Mouse (Mus musculus): ENCODE measurements at regions not wholly inside any gene's neighbourhood (a gene's known extent, or its start where the extent isn't known, plus 50 kb on each side); places are given as distances from the start of the nearest gene placed in this dataset.

DNA sequence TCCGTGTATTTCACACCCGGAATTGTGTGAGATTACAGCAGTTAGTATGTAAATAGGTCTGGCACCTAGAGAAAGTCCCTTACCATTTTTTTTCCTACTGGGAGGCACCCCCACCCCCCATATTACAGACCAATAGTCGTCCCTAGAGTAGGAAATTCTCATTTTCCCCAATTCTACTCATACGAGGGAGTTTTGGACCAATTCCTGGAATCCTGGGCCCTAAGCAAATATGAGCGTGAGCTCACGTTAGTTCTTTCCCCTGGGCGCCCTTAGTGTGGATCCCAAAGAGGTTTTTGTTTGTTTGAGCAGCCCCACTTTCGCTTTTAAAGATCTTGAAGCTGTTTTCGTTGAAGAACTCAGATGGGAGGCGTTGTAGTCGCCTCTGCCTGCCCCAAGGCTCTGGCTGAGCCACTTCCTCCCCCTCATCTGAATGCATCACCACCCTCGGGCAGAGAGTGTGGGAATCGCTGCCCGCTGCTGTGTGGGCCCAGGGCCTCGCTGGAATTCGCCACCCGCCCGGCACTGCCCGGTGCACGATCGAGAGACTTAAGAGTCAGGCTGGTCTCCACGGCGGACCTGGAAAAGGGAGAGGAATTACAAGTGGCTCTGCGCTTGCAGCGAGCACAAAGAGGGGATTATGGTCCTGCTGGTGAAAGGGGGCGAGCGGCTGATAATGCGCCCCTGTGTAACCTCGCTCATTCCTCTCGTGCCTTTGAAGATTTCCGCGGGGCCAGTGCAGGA, 80.6 kb upstream of the Akt3 start:
- WGBS, result 6% methylated on average over 32 of the region's 32 CpGs
- no peaks in the 10 kb centered on the region for H3K27me3 ChIP-seq (ENCODE audit: control insufficient read depth, insufficient read depth, low read length)
- peak overlapping the region; percentile 56 for H3K9ac ChIP-seq (ENCODE audit: low read length)
- H3K4me2 ChIP-seq (replicated peaks; ENCODE audit: low read depth), result peak overlapping the region; percentile 83
- H3K36me3 ChIP-seq (ENCODE audit: control insufficient read depth, insufficient read depth, low read length), result no peaks in the 10 kb centered on the region
- H3K27ac ChIP-seq (replicated peaks), result no peak overlapping the region; the same call in 1 of the 2 replicates
- ATAC-seq (ENCODE audit: low FRiP score, low TSS enrichment) (0 out of 2 replicates have a peak, but pooled peaks have one; percentile 18), DNase-seq (ENCODE audit: low spot score) (peak; percentile 63)
- peak overlapping the region; percentile 48 for H3K4me3 ChIP-seq (ENCODE audit: low read depth, low read length)
- TF ChIP-seq EP300 (optimal IDR thresholded peaks at IDR 0.05) (no peak), CTCF (IDR thresholded peaks at IDR 0.05; ENCODE audit: low read depth) (no peak)
- no peaks in the 10 kb centered on the region for H3K9me3 ChIP-seq (ENCODE audit: control insufficient read depth, low read length)
- H3K4me1 ChIP-seq (replicated peaks; ENCODE audit: control insufficient read depth, insufficient read depth), result no peaks in the 10 kb centered on the region

DNA sequence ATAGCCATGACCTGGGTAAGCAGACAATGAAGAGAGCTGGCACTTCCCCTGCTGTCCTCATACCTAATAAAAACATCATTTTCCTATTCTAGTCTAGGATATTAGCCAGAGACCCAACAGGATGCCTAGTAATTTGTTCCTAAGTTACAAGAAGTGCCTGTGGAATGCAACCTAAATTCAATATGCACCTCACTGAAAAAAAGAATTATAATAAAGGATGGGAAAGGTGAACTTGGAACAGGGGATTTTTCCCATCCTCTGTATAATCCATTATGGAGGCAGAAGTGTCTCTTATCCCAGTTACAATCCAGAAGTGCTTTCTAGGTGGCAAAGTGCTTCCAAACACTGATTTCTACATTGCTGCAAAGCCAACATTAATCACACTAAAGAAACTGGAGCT, 79.8 kb upstream of the Akt3 start:
- Histone ChIP-seq H3K4me2 (replicated peaks; ENCODE audit: low read depth) (no peak overlapping the region), H3K4me1 (replicated peaks; ENCODE audit: control insufficient read depth, insufficient read depth) (no peaks in the 10 kb centered on the region), H3K27me3 (ENCODE audit: control insufficient read depth, insufficient read depth, low read length) (no peaks in the 10 kb centered on the region), H3K4me3 (ENCODE audit: low read depth, low read length) (no peak overlapping the region), H3K36me3 (ENCODE audit: control insufficient read depth, insufficient read depth, low read length) (no peaks in the 10 kb centered on the region), H3K27ac (replicated peaks) (no peak overlapping the region), H3K9me3 (ENCODE audit: control insufficient read depth, low read length) (no peaks in the 10 kb centered on the region), H3K9ac (ENCODE audit: low read length) (no peak overlapping the region)
- DNase-seq (ENCODE audit: low spot score), result no peak
- no peak for ATAC-seq (ENCODE audit: low FRiP score, low TSS enrichment)
- TF ChIP-seq CTCF (IDR thresholded peaks at IDR 0.05; ENCODE audit: low read depth) (no peak), EP300 (optimal IDR thresholded peaks at IDR 0.05) (no peak)

DNA sequence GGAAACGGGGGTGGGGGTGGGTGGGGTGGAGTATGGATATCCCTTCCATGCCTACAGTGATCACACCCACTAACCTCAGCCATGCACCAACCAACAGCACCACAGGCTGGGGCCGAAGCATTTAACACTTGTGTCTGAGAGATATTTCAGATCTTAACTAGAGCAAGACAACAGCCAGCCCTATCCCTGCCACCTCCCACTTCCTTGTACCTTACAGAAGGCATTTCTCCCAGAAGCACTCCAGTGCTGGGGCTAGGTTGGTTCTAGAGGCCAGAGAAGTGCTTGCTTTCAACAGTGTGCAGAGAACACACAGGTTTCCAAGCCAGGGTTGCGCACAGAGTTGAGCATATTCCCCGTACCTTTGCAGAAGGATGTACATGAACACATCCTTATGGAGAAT, 79.1 kb upstream of the Akt3 start:
- Histone ChIP-seq H3K4me3 (ENCODE audit: low read depth, low read length) (no peak overlapping the region), H3K9ac (ENCODE audit: low read length) (no peak overlapping the region), H3K27me3 (ENCODE audit: control insufficient read depth, insufficient read depth, low read length) (no peaks in the 10 kb centered on the region), H3K27ac (replicated peaks) (no peak overlapping the region), H3K9me3 (ENCODE audit: control insufficient read depth, low read length) (no peaks in the 10 kb centered on the region), H3K36me3 (ENCODE audit: control insufficient read depth, insufficient read depth, low read length) (no peaks in the 10 kb centered on the region), H3K4me2 (replicated peaks; ENCODE audit: low read depth) (no peak overlapping the region), H3K4me1 (replicated peaks; ENCODE audit: control insufficient read depth, insufficient read depth) (no peaks in the 10 kb centered on the region)
- no peak for DNase-seq (ENCODE audit: low spot score)
- TF ChIP-seq EP300 (optimal IDR thresholded peaks at IDR 0.05), result no peak
- TF ChIP-seq CTCF (IDR thresholded peaks at IDR 0.05; ENCODE audit: low read depth), result no peak
- WGBS, result 89% methylated on average over 4 of the region's 4 CpGs
- no peak for ATAC-seq (ENCODE audit: low FRiP score, low TSS enrichment)

DNA sequence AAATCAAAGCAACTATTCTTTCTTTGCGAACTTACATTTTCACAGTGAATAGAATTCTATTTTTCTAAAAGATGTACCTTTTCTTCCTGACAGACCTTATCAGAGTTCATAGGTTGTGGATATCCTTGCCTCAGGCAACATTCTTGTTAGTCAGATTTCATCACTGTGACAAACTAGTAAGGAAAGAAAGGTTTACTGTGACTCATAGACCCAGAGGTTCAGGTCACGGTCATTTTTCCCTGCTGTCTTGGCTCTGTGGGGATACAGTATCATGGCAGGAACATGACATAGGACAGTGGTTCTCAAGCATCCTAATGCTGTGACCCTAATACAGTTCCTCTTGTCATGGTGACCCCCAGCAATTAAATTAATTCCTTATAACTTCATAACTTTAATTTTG, 78.4 kb upstream of the Akt3 start:
- Histone ChIP-seq H3K4me1 (replicated peaks; ENCODE audit: control insufficient read depth, insufficient read depth) (no peaks in the 10 kb centered on the region), H3K4me3 (ENCODE audit: low read depth, low read length) (no peak overlapping the region), H3K27me3 (ENCODE audit: control insufficient read depth, insufficient read depth, low read length) (no peaks in the 10 kb centered on the region), H3K4me2 (replicated peaks; ENCODE audit: low read depth) (no peak overlapping the region), H3K9ac (ENCODE audit: low read length) (no peak overlapping the region), H3K9me3 (ENCODE audit: control insufficient read depth, low read length) (no peaks in the 10 kb centered on the region), H3K27ac (replicated peaks) (no peak overlapping the region), H3K36me3 (ENCODE audit: control insufficient read depth, insufficient read depth, low read length) (no peaks in the 10 kb centered on the region)
- TF ChIP-seq CTCF (IDR thresholded peaks at IDR 0.05; ENCODE audit: low read depth) (no peak), EP300 (optimal IDR thresholded peaks at IDR 0.05) (no peak)
- ATAC-seq (ENCODE audit: low FRiP score, low TSS enrichment), result no peak
- no peak for DNase-seq (ENCODE audit: low spot score)
- WGBS, result 85% methylated on average over 2 of the region's 2 CpGs

DNA sequence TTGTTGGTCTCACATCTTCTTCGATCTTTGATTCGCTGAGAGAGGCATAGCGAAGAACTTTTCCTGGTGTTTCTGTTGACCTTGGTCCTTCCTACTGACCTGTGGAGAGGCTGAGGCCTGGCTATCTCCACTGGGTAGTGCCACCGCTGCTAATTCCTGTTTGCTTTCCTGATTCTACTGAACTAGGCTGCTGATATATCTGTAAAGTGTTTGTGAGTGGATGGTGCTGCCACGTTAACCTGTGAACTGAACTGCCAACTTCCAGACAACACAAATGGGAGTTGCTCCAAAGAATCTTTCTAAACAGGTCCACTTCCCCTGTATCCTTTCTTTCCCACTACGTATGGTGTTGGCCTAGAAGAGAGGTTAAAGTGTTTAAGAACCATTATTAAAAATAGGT, 78.0 kb upstream of the Akt3 start:
- H3K27me3 ChIP-seq (ENCODE audit: control insufficient read depth, insufficient read depth, low read length), result no peaks in the 10 kb centered on the region
- H3K9ac ChIP-seq (ENCODE audit: low read length), result no peak overlapping the region
- TF ChIP-seq EP300 (optimal IDR thresholded peaks at IDR 0.05) (no peak), CTCF (IDR thresholded peaks at IDR 0.05; ENCODE audit: low read depth) (no peak)
- H3K4me2 ChIP-seq (replicated peaks; ENCODE audit: low read depth), result no peak overlapping the region
- H3K27ac ChIP-seq (replicated peaks), result no peak overlapping the region
- 86% methylated on average over 6 of the region's 6 CpGs for WGBS
- no peak for ATAC-seq (ENCODE audit: low FRiP score, low TSS enrichment)
- H3K4me1 ChIP-seq (replicated peaks; ENCODE audit: control insufficient read depth, insufficient read depth), result no peaks in the 10 kb centered on the region
- H3K4me3 ChIP-seq (ENCODE audit: low read depth, low read length), result no peak overlapping the region
- no peak for DNase-seq (ENCODE audit: low spot score)
- no peaks in the 10 kb centered on the region for H3K36me3 ChIP-seq (ENCODE audit: control insufficient read depth, insufficient read depth, low read length)
- no peaks in the 10 kb centered on the region for H3K9me3 ChIP-seq (ENCODE audit: control insufficient read depth, low read length)

DNA sequence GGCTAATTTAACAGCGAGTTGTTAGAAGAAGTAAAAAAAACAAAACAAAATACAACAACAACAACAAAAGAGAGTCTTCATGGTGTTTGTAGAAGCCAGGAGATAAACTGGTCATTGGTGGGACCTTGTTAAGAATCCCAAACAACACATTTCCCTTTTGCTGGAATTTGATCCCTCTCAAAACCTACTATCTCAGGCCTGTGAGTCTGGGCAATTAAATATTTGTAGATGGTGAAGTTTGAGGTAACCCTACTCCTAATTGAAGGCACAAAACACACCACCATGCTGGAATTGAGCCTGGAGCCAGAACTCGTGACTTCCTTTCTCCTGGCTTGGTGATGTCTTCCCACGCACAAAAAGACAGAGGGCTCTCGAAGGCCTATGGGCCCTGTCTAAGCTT, 65.4 kb upstream of the Akt3 start:
- 0 out of 2 replicates have a peak, but pooled peaks cover 2% of the 10 kb centered on the region for H3K27me3 ChIP-seq (ENCODE audit: control insufficient read depth, insufficient read depth, low read length)
- H3K4me1 ChIP-seq (replicated peaks; ENCODE audit: control insufficient read depth, insufficient read depth), result no peaks in the 10 kb centered on the region
- no peak overlapping the region for H3K27ac ChIP-seq (replicated peaks)
- DNase-seq (ENCODE audit: low spot score), result no peak
- TF ChIP-seq CTCF (IDR thresholded peaks at IDR 0.05; ENCODE audit: low read depth) (no peak), EP300 (optimal IDR thresholded peaks at IDR 0.05) (no peak)
- WGBS, result 69% methylated on average over 4 of the region's 4 CpGs
- no peak overlapping the region for H3K4me3 ChIP-seq (ENCODE audit: low read depth, low read length)
- no peak overlapping the region for H3K9ac ChIP-seq (ENCODE audit: low read length)
- ATAC-seq (ENCODE audit: low FRiP score, low TSS enrichment), result no peak
- H3K4me2 ChIP-seq (replicated peaks; ENCODE audit: low read depth), result peak overlapping the region; percentile 79
- no peaks in the 10 kb centered on the region for H3K36me3 ChIP-seq (ENCODE audit: control insufficient read depth, insufficient read depth, low read length)
- no peaks in the 10 kb centered on the region for H3K9me3 ChIP-seq (ENCODE audit: control insufficient read depth, low read length)

Measured in stomach, postnatal 0 days (tissue).